Mouse (Mus musculus): Measurements from ENCODE around the gene Celf2.

- TF ChIP-seq HCFC1 (IDR thresholded peaks at IDR 0.05; ENCODE audit: borderline replicate concordance, insufficient read depth, low read length) (no peak), CHD2 (IDR thresholded peaks at IDR 0.05; ENCODE audit: low read depth, low read length) (no peak), ZC3H11A (IDR thresholded peaks at IDR 0.05; ENCODE audit: borderline replicate concordance, low read depth, low read length) (no peak), MAFK (IDR thresholded peaks at IDR 0.05; ENCODE audit: insufficient read depth, low read depth, low read length) (no peak), ZNF384 (IDR thresholded peaks at IDR 0.05; ENCODE audit: low read depth, low read length) (no peak)
These were observed 788.5 kb downstream of the Celf2 start for GRCm38 (mm10) chr2:6720753-6721459.

All from ES-E14 (cell line).